In the genomic region with DNA sequence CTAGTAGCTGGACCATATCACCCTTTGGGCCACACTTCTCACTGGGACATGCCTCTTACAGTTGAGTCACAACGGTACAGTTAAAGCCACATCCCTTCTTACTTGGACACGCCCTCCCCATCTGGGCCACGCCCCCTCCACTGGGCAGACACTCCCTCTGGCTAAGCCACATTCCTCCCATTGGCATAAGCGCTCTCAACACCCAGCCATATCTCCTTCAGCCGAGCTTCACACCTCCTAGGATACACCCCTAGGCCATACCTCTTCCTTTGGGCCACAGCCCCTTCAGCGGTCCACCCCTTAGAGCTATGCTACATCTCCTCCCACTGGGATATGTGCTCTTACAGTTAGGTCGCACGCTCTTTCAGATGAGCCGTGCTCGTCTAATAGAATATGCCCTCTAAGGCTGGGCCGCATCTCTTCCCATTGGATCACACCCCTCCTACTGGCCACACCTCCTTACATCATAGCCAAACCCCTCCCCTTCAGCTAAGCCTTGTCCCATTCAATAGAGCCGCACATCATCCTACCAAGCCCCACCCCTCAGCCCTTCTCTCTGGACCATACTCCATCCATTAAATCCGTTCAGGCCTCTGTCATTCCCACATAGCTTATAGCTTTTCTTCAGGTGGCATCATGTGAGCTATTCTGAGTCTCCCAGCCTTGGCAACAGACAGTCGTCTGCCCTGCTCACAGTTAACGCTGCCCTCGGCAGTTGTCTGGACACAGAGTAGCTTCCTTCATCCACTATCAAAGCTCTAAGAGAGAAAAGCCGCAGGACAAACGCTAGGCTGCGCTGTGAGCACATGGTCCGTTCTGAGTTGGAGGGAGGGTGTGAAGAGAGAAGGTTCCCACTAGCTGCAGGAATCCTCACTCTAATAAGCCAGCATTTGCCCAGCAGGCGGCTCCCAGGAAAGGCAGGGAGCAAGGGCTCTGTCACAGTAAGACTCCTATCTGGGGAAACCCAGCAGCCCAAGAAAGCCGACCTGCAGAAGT, we compare ENCODE assay signal across 14 mouse cellular contexts.
DNase-seq lines count a peak whose midpoint lies in the region; ATAC-seq and TF ChIP-seq lines count a peak whose summit lies in the region.
"Had no signal": no experiment of that assay in that cellular context is flagged by ENCODE, and none has a peak within 500 bp of the region (broad histone marks: within the 10 kb centered on the region; RNA-seq: fewer than 3 reads in every experiment).

No protein-coding gene starts in this region.

- H3K4me3 ChIP-seq in kidney, embryonic 15.5 days (replicated peaks) = no peak overlapping the region
- peak overlapping the region; percentile 64 for H3K4me3 ChIP-seq in testis, adult 2 months (ENCODE audit: control insufficient read depth, low read depth, low read length)
- H3K4me3 ChIP-seq in intestine, embryonic 15.5 days (replicated peaks) = no peak overlapping the region
- H3K4me3 ChIP-seq: hindbrain, embryonic 13.5 days; limb, embryonic 12.5 days; megakaryocyte, embryonic 14.5 days; neural tube, embryonic 12.5 days had no signal

- 58% methylated on average over 22 of the region's 22 CpGs for WGBS in kidney, embryonic 15.5 days
- 63% methylated on average over 22 of the region's 22 CpGs for WGBS in intestine, embryonic 15.5 days

- no peak for TF ChIP-seq CTCF in testis, adult 2 months (IDR thresholded peaks at IDR 0.05; ENCODE audit: control insufficient read depth, insufficient read depth, insufficient replicate concordance, low read depth, low read length)

- H3K27ac ChIP-seq in kidney, embryonic 15.5 days = no peak overlapping the region
- peak overlapping the region; percentile 26; the same call in 1 of the 2 replicates for H3K27ac ChIP-seq in testis, adult 2 months (ENCODE audit: control insufficient read depth, insufficient read depth, low read depth, low read length)
- H3K27ac ChIP-seq in intestine, embryonic 15.5 days = no peak overlapping the region
- H3K27ac ChIP-seq: hindbrain, embryonic 13.5 days; limb, embryonic 12.5 days; neural tube, embryonic 12.5 days had no signal

- peak; percentile 47; the same call in 1 of the 2 replicates for ATAC-seq in kidney, embryonic 15.5 days (replicated peaks; ENCODE audit: low FRiP score)
- 0 out of 2 replicates have a peak, but pooled peaks have one; percentile 20 for ATAC-seq in intestine, embryonic 15.5 days

- no peak overlapping the region for H3K4me2 ChIP-seq in kidney, embryonic 15.5 days
- no peak overlapping the region for H3K4me2 ChIP-seq in intestine, embryonic 15.5 days (replicated peaks)
- H3K4me2 ChIP-seq: hindbrain, embryonic 13.5 days; limb, embryonic 12.5 days; neural tube, embryonic 12.5 days had no signal

- H3K9ac ChIP-seq in kidney, embryonic 15.5 days = no peak overlapping the region
- H3K9ac ChIP-seq in intestine, embryonic 15.5 days = no peak overlapping the region
- H3K9ac ChIP-seq: hindbrain, embryonic 13.5 days; limb, embryonic 12.5 days; neural tube, embryonic 12.5 days had no signal

- DNase-seq in kidney, postnatal 14 days = no peak
- DNase-seq in testis, postnatal 10 days (ENCODE audit: low spot score) = no peak
- no peak for DNase-seq in retina, embryonic 14.5 days (ENCODE audit: low spot score)
- DNase-seq in layer of hippocampus, postnatal 10 days (ENCODE audit: low spot score in 2 of 2) = no peak
- DNase-seq: gastrocnemius, postnatal 14 days; right cerebral cortex, adult 18-20 months had no signal

- TF ChIP-seq POLR2A in testis, adult 2 months (IDR thresholded peaks at IDR 0.05; ENCODE audit: control insufficient read depth, low read depth, low read length) = peak; percentile 49; the same call in 1 of the 2 replicates

- no peaks in the 10 kb centered on the region for H3K27me3 ChIP-seq in kidney, embryonic 15.5 days
- H3K27me3 ChIP-seq in testis, adult 2 months (ENCODE audit: control insufficient read depth, insufficient read depth, low read length) = no peaks in the 10 kb centered on the region
- H3K27me3 ChIP-seq in intestine, embryonic 15.5 days (replicated peaks) = no peaks in the 10 kb centered on the region
- H3K27me3 ChIP-seq: hindbrain, embryonic 13.5 days; limb, embryonic 12.5 days; neural tube, embryonic 12.5 days had no signal

- peaks cover 8% of the 10 kb centered on the region; the same call in 1 of the 2 replicates for H3K36me3 ChIP-seq in kidney, embryonic 15.5 days
- H3K36me3 ChIP-seq in testis, adult 2 months (ENCODE audit: control insufficient read depth, insufficient read depth, low read length) = no peaks in the 10 kb centered on the region
- H3K36me3 ChIP-seq in intestine, embryonic 15.5 days = no peaks in the 10 kb centered on the region
- H3K36me3 ChIP-seq: G1E; hindbrain, embryonic 13.5 days; neural tube, embryonic 12.5 days had no signal

- H3K9me3 ChIP-seq in kidney, embryonic 15.5 days (replicated peaks) = 0 out of 2 replicates have a peak, but pooled peaks cover 2% of the 10 kb centered on the region
- 0 out of 2 replicates have a peak, but pooled peaks cover 4% of the 10 kb centered on the region for H3K9me3 ChIP-seq in intestine, embryonic 15.5 days

- peaks cover 19% of the 10 kb centered on the region for H3K4me1 ChIP-seq in kidney, embryonic 15.5 days
- H3K4me1 ChIP-seq in testis, adult 2 months (ENCODE audit: control insufficient read depth, insufficient read depth, low read length) = peaks cover 5% of the 10 kb centered on the region; the same call in 1 of the 2 replicates
- H3K4me1 ChIP-seq in intestine, embryonic 15.5 days (replicated peaks) = 0 out of 2 replicates have a peak, but pooled peaks cover 3% of the 10 kb centered on the region
- H3K4me1 ChIP-seq: hindbrain, embryonic 13.5 days; neural tube, embryonic 12.5 days had no signal
